Comparison of ENCODE assay signal across 15 mouse cellular contexts in genomic region chr1:39251679-39252078, GRCm38 (mm10). TPM values are rescaled to one million over a fixed set of nuclear protein-coding genes. Genes with fewer than 3 reads are reported as not detected.
DNase-seq lines count a peak whose midpoint lies in the region; ATAC-seq lines count a peak whose summit lies in the region.
"Had no signal": no experiment of that assay in that cellular context is flagged by ENCODE, and none has a peak within 500 bp of the region (broad histone marks: within the 10 kb centered on the region; RNA-seq: fewer than 3 reads in every experiment).

No protein-coding gene starts in this region.

- no peak for ATAC-seq in limb, embryonic 15.5 days (ENCODE audit: insufficient number of reproducible peaks, low FRiP score, low TSS enrichment, low read depth)
- peak; percentile 93 for ATAC-seq in forebrain, embryonic 16.5 days
- ATAC-seq: intestine, postnatal 0 days; lung, postnatal 0 days; midbrain, embryonic 16.5 days had no signal

- no peak overlapping the region for H3K9ac ChIP-seq in limb, embryonic 15.5 days
- no peak overlapping the region for H3K9ac ChIP-seq in forebrain, embryonic 16.5 days (replicated peaks; ENCODE audit: low read depth, low read length)
- H3K9ac ChIP-seq: heart, embryonic 15.5 days had no signal

- H3K4me3 ChIP-seq in limb, embryonic 15.5 days = no peak overlapping the region
- no peak overlapping the region for H3K4me3 ChIP-seq in limb, embryonic 10.5 days
- H3K4me3 ChIP-seq in forebrain, embryonic 16.5 days (replicated peaks; ENCODE audit: low read length) = no peak overlapping the region
- H3K4me3 ChIP-seq: heart, embryonic 15.5 days had no signal

- no peaks in the 10 kb centered on the region for H3K36me3 ChIP-seq in limb, embryonic 15.5 days
- H3K36me3 ChIP-seq in limb, embryonic 10.5 days = no peaks in the 10 kb centered on the region
- H3K36me3 ChIP-seq in forebrain, embryonic 16.5 days (ENCODE audit: control insufficient read depth, insufficient read depth) = no peaks in the 10 kb centered on the region
- H3K36me3 ChIP-seq: heart, embryonic 15.5 days had no signal

- no peak overlapping the region for H3K4me2 ChIP-seq in limb, embryonic 15.5 days
- H3K4me2 ChIP-seq in forebrain, embryonic 16.5 days (ENCODE audit: low read length) = no peak overlapping the region
- H3K4me2 ChIP-seq: heart, embryonic 15.5 days had no signal

- no peak for DNase-seq in limb, embryonic 10.5 days (ENCODE audit: low spot score)
- peak; percentile 66 to 72 for DNase-seq in layer of hippocampus, postnatal 36 days
- DNase-seq in right cerebral cortex, postnatal 14 days = peak; percentile 38
- no peak for DNase-seq in T-cell, adult 2 months (ENCODE audit: low spot score)
- DNase-seq in thymus, postnatal 36 days = no peak
- no peak for DNase-seq in cerebellum, adult 8-10 months
- DNase-seq: gastrocnemius, postnatal 10 days; thymus, adult 18-20 months had no signal

- H3K27ac ChIP-seq in limb, embryonic 15.5 days = 0 out of 2 replicates have a peak overlapping the region, but pooled peaks have one; percentile 4
- H3K27ac ChIP-seq in limb, embryonic 10.5 days = no peak overlapping the region
- H3K27ac ChIP-seq in forebrain, embryonic 16.5 days (ENCODE audit: low read length) = 0 out of 2 replicates have a peak overlapping the region, but pooled peaks have one; percentile 24
- H3K27ac ChIP-seq: heart, embryonic 15.5 days had no signal

- no peaks in the 10 kb centered on the region for H3K27me3 ChIP-seq in limb, embryonic 15.5 days
- H3K27me3 ChIP-seq in limb, embryonic 10.5 days (ENCODE audit: low read depth, poor library complexity, severe bottlenecking) = no peaks in the 10 kb centered on the region
- H3K27me3 ChIP-seq in forebrain, embryonic 16.5 days (replicated peaks; ENCODE audit: control insufficient read depth, insufficient read depth, low read length) = no peaks in the 10 kb centered on the region
- H3K27me3 ChIP-seq: CH12.LX; heart, embryonic 15.5 days had no signal

- 24% methylated on average over 7 of the region's 7 CpGs for WGBS in limb, embryonic 15.5 days
- 31% methylated on average over 7 of the region's 7 CpGs for WGBS in limb, embryonic 10.5 days
- 11% methylated on average over 7 of the region's 7 CpGs for WGBS in forebrain, embryonic 16.5 days

- peaks cover 5% of the 10 kb centered on the region; the same call in 1 of the 2 replicates for H3K4me1 ChIP-seq in limb, embryonic 15.5 days
- H3K4me1 ChIP-seq in limb, embryonic 10.5 days = peaks cover 6% of the 10 kb centered on the region; the same call in 1 of the 2 replicates
- H3K4me1 ChIP-seq in forebrain, embryonic 16.5 days (replicated peaks; ENCODE audit: control insufficient read depth, insufficient read depth, low read length) = peaks cover 8% of the 10 kb centered on the region
- H3K4me1 ChIP-seq: heart, embryonic 15.5 days had no signal

- no peaks in the 10 kb centered on the region for H3K9me3 ChIP-seq in limb, embryonic 15.5 days
- no peaks in the 10 kb centered on the region for H3K9me3 ChIP-seq in limb, embryonic 10.5 days (replicated peaks)
- no peaks in the 10 kb centered on the region for H3K9me3 ChIP-seq in forebrain, embryonic 16.5 days (ENCODE audit: control insufficient read depth, low read length)
- H3K9me3 ChIP-seq: heart, embryonic 15.5 days had no signal

RNA-seq across cellular contexts. Expression of gene Npas2, which starts 58.1 kb away (rescaled TPM):
- polyA plus RNA-seq in limb, embryonic 15.5 days (2015; fragmentation: Nextera tagmentation; extraction: Ambion mirVana) = 2.0 and 2.5 TPM in 2 replicates
- 0.15 TPM in 1 of 2 replicates, not detected in the other for polyA plus RNA-seq in limb, embryonic 10.5 days (2016; fragmentation: Nextera tagmentation; extraction: Ambion mirVana)
- polyA plus RNA-seq in forebrain, embryonic 16.5 days (2015; fragmentation: Nextera tagmentation; extraction: Ambion mirVana) = 1.3 and 1.6 TPM in 2 replicates
- total RNA-seq in layer of hippocampus, postnatal 36 days (2021) = 10 to 100 TPM; 30.1 to 33.5 TPM
- total RNA-seq: CH12.LX had no signal

Comparison
In these comparisons a context has a peak if more than half of its experiments do, and no peak if none do; other contexts are left out.
1. DNase-seq: peak in layer of hippocampus, postnatal 36 days (2 of 2) and right cerebral cortex, postnatal 14 days (single experiment); none in limb, embryonic 10.5 days (single experiment), T-cell, adult 2 months (single experiment), thymus, postnatal 36 days (0 of 2) and cerebellum, adult 8-10 months (single experiment).